Mouse (Mus musculus): ENCODE measurements at regions not wholly inside any gene's neighbourhood (a gene's known extent, or its start where the extent isn't known, plus 50 kb on each side); places are given as distances from the start of the nearest gene placed in this dataset.

- no peak for TF ChIP-seq ETS1 (IDR thresholded peaks at IDR 0.05; ENCODE audit: low read depth, low read length)
- no peak for TF ChIP-seq GATA1 (IDR thresholded peaks at IDR 0.05; ENCODE audit: low read depth, low read length)
Observed at GRCm38 (mm10) chr13:31421556-31421955, 134.4 kb upstream of the Foxq1 start.
